Comparison of ENCODE assay signal across 29 mouse cellular contexts in the genomic region with DNA sequence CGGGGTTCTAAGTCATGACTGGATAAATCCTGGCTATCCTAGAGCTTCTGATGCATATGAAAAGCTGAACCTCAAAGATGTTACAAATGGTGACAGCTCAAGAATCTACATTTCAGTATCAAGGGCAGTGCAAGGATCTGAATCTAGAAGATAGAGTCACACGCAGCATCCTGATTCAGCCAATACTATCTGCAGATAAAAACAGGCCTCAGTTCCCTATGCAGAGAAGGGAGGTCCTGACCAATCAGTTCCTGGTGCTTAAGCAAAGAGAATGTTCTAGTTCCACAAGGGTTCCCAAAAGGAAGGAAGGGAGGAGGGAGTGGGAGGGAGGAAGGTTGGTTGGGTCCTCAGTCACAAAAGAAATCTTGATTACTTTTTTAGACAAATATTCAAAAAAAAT. TPM values are rescaled to one million over a fixed set of nuclear protein-coding genes. Genes with fewer than 3 reads are reported as not detected.
DNase-seq lines count a peak whose midpoint lies in the region; ATAC-seq and TF ChIP-seq lines count a peak whose summit lies in the region.
"Had no signal": no experiment of that assay in that cellular context is flagged by ENCODE, and none has a peak within 500 bp of the region (broad histone marks: within the 10 kb centered on the region; RNA-seq: fewer than 3 reads in every experiment).

No protein-coding gene starts in this region.

- peaks cover 21% of the 10 kb centered on the region for H3K79me2 ChIP-seq in CH12.LX (replicated peaks; ENCODE audit: control insufficient read depth, extremely low read depth, insufficient read depth, poor library complexity, severe bottlenecking)
- H3K79me2 ChIP-seq in myocyte (ENCODE audit: control insufficient read depth, insufficient read depth): peaks cover 9% of the 10 kb centered on the region

- H3K9ac ChIP-seq in heart, embryonic 11.5 days (ENCODE audit: low read depth, low read length): no peak overlapping the region
- peak overlapping the region; percentile 71; the same call in 1 of the 2 replicates for H3K9ac ChIP-seq in CH12.LX (ENCODE audit: insufficient read depth, low read depth)
- no peak overlapping the region for H3K9ac ChIP-seq in forebrain, postnatal 0 days
- H3K9ac ChIP-seq: embryonic facial prominence, embryonic 13.5 days; forebrain, embryonic 12.5 days; heart, embryonic 13.5 days; hindbrain, embryonic 14.5 days had no signal

- ATAC-seq in heart, embryonic 11.5 days (replicated peaks; ENCODE audit: insufficient number of reproducible peaks, low FRiP score, low TSS enrichment): no peak
- ATAC-seq in frontal cortex, adult (ENCODE audit: low TSS enrichment): no peak
- no peak for ATAC-seq in forebrain, postnatal 0 days
- ATAC-seq: activated CD4-positive, CD25-positive, alpha-beta regulatory T cell, adult 4 months; forebrain, embryonic 16.5 days; hindbrain, postnatal 0 days; intestine, postnatal 0 days had no signal

- H3K9me3 ChIP-seq in heart, embryonic 11.5 days (replicated peaks; ENCODE audit: control insufficient read depth, low read length): no peaks in the 10 kb centered on the region
- no peaks in the 10 kb centered on the region for H3K9me3 ChIP-seq in CH12.LX (replicated peaks; ENCODE audit: low read length)
- H3K9me3 ChIP-seq in forebrain, postnatal 0 days (ENCODE audit: low read length): no peaks in the 10 kb centered on the region
- H3K9me3 ChIP-seq: embryonic facial prominence, embryonic 10.5 days; embryonic facial prominence, embryonic 13.5 days; forebrain, embryonic 12.5 days; heart, embryonic 13.5 days had no signal

- no peak for TF ChIP-seq EP300 in CH12.LX (IDR thresholded peaks at IDR 0.05; ENCODE audit: low read length)

- 75% methylated on average over 2 of the region's 2 CpGs for WGBS in heart, embryonic 11.5 days (ENCODE audit: insufficient replicate concordance)
- WGBS in forebrain, postnatal 0 days: 92% methylated on average over 2 of the region's 2 CpGs

- no peak overlapping the region for H3K4me3 ChIP-seq in heart, embryonic 11.5 days (ENCODE audit: low read depth, low read length)
- H3K4me3 ChIP-seq in CH12.LX (replicated peaks in 1 of 3; ENCODE audit: low read depth in 2 of 3, low read length in 2 of 3, poor library complexity in 1 of 3) (peak overlapping the region in 1 of 3 experiments; percentile 52), myocyte (no peak overlapping the region)
- no peak overlapping the region for H3K4me3 ChIP-seq in forebrain, postnatal 0 days (ENCODE audit: low read depth, low read length)
- H3K4me3 ChIP-seq: embryonic facial prominence, embryonic 10.5 days; embryonic facial prominence, embryonic 13.5 days; erythroblast, embryonic 14.5 days; forebrain, embryonic 12.5 days; heart, embryonic 13.5 days had no signal

- no peak overlapping the region for H3K4me2 ChIP-seq in heart, embryonic 11.5 days
- H3K4me2 ChIP-seq in CH12.LX (ENCODE audit: insufficient read depth, low read depth, poor library complexity, severe bottlenecking) (peak overlapping the region; percentile 92), myocyte (ENCODE audit: low read depth) (peak overlapping the region; percentile 58)
- H3K4me2 ChIP-seq in forebrain, postnatal 0 days (ENCODE audit: low read depth): no peak overlapping the region
- H3K4me2 ChIP-seq: embryonic facial prominence, embryonic 13.5 days; forebrain, embryonic 12.5 days; heart, embryonic 13.5 days; hindbrain, embryonic 14.5 days had no signal

- H3K36me3 ChIP-seq in heart, embryonic 11.5 days (ENCODE audit: control insufficient read depth, insufficient read depth, low read length): no peaks in the 10 kb centered on the region
- H3K36me3 ChIP-seq in CH12.LX (replicated peaks in 1 of 2; ENCODE audit: control insufficient read depth in 1 of 2, insufficient read depth in 1 of 2, low read length in 1 of 2) (no peaks in the 10 kb centered on the region), myocyte (ENCODE audit: control insufficient read depth, insufficient read depth) (no peaks in the 10 kb centered on the region)
- no peaks in the 10 kb centered on the region for H3K36me3 ChIP-seq in forebrain, postnatal 0 days (ENCODE audit: insufficient read depth)
- H3K36me3 ChIP-seq: embryonic facial prominence, embryonic 10.5 days; embryonic facial prominence, embryonic 13.5 days; forebrain, embryonic 12.5 days; heart, embryonic 13.5 days had no signal

- H3K27me3 ChIP-seq in heart, embryonic 11.5 days (ENCODE audit: control insufficient read depth, insufficient read depth, low read length): no peaks in the 10 kb centered on the region
- H3K27me3 ChIP-seq in CH12.LX (replicated peaks) (no peaks in the 10 kb centered on the region), myocyte (ENCODE audit: control insufficient read depth, insufficient read depth, insufficient read length) (no peaks in the 10 kb centered on the region)
- no peaks in the 10 kb centered on the region for H3K27me3 ChIP-seq in forebrain, postnatal 0 days (ENCODE audit: insufficient read depth, low read length)
- H3K27me3 ChIP-seq: embryonic facial prominence, embryonic 13.5 days; forebrain, embryonic 12.5 days; heart, embryonic 13.5 days had no signal

- peaks cover 6% of the 10 kb centered on the region; the same call in 1 of the 2 replicates for H3K4me1 ChIP-seq in heart, embryonic 11.5 days (ENCODE audit: control insufficient read depth, insufficient read depth, low read length)
- H3K4me1 ChIP-seq in CH12.LX (ENCODE audit: control insufficient read depth in 1 of 2, insufficient read depth in 2 of 2): peaks cover 0 to 33% of the 10 kb centered on the region in 2 experiments; a peak in 2 of 4 replicates
- H3K4me1 ChIP-seq in forebrain, postnatal 0 days (ENCODE audit: insufficient read depth): 0 out of 2 replicates have a peak, but pooled peaks cover 5% of the 10 kb centered on the region
- H3K4me1 ChIP-seq: embryonic facial prominence, embryonic 13.5 days had no signal

- dilution Hi-C loops in CH12.LX (cut with MboI; ENCODE audit: extremely low pct_ligation_motif_present, extremely low pct_unique_long_range_greater_than_20kb, low sequenced_read_pairs): no loop called here

- no peak for TF ChIP-seq RAD21 in CH12.LX (IDR thresholded peaks at IDR 0.05; ENCODE audit: low read depth, low read length)

- no peak for TF ChIP-seq CTCF in CH12.LX (conservative IDR thresholded peaks at IDR 0.05 in 1 of 2, IDR thresholded peaks at IDR 0.05 in 1 of 2; ENCODE audit: low read depth in 2 of 2, low read length in 2 of 2)
- TF ChIP-seq CTCF in forebrain, postnatal 0 days (IDR thresholded peaks at IDR 0.05; ENCODE audit: low read depth): no peak

- no peak for TF ChIP-seq POLR2A in CH12.LX (IDR thresholded peaks at IDR 0.05; ENCODE audit: low read depth, low read length)
- no peak for TF ChIP-seq POLR2A in myocyte (IDR thresholded peaks at IDR 0.05; ENCODE audit: insufficient read length, low read depth)

- H3K27ac ChIP-seq in heart, embryonic 11.5 days (ENCODE audit: low read depth, low read length): no peak overlapping the region
- H3K27ac ChIP-seq in CH12.LX (ENCODE audit: insufficient read depth, low read depth): peak overlapping the region; percentile 75
- H3K27ac ChIP-seq in forebrain, postnatal 0 days (ENCODE audit: low read depth, low read length): no peak overlapping the region
- H3K27ac ChIP-seq: embryonic facial prominence, embryonic 10.5 days; embryonic facial prominence, embryonic 13.5 days; forebrain, embryonic 12.5 days; heart, embryonic 13.5 days; hindbrain, embryonic 14.5 days; hindbrain, postnatal 0 days had no signal

- DNase-seq in heart, adult 11 months: peak; percentile 83
- DNase-seq in A20 (ENCODE audit: low read depth, low spot score) (peak; percentile 43), CH12.LX (ENCODE audit: extremely low read depth) (no peak)
- no peak for DNase-seq in forebrain, postnatal 0 days
- DNase-seq: adrenal gland, adult 8-10 months; adrenal gland, postnatal 25 days; B cell, adult 2 months; cerebellum, adult 11-12 months; cerebellum, adult 8-10 months; cerebellum, postnatal 10 days; cerebellum, postnatal 36 days; embryo, embryonic 11 days; gastrocnemius, postnatal 14 days; heart, postnatal 14 days; heart, postnatal 4 days; kidney, adult 2 months had no signal

- H3ac ChIP-seq in myocyte (ENCODE audit: control insufficient read depth, insufficient read length): no peak overlapping the region

- in situ Hi-C loops in CH12.LX (cut with MboI; ENCODE audit: low pct_ligation_motif_present, low pct_unique_long_range_greater_than_20kb, low sequenced_read_pairs): loop anchor here (10.0 kb wide), 2 partner anchors 182 to 268 kb away; no protein-coding TSS in a partner anchor

TF ChIP-seq in CH12.LX, 34 proteins besides CTCF, POLR2A, EP300 and RAD21 (continues in another document):
- TF ChIP-seq TCF12 (IDR thresholded peaks at IDR 0.05; ENCODE audit: low read depth, low read length) (no peak), TBP (conservative IDR thresholded peaks at IDR 0.05; ENCODE audit: low read depth, low read length) (no peak), BHLHE40 (IDR thresholded peaks at IDR 0.05; ENCODE audit: low read depth, low read length) (no peak), KAT2A (IDR thresholded peaks at IDR 0.05; ENCODE audit: insufficient replicate concordance, low read length) (no peak), USF2 (conservative IDR thresholded peaks at IDR 0.05; ENCODE audit: low read depth, low read length) (no peak), IRF4 (IDR thresholded peaks at IDR 0.05; ENCODE audit: low read depth, low read length) (no peak), ZNF384 (IDR thresholded peaks at IDR 0.05; ENCODE audit: low read depth, low read length) (no peak), MAX (IDR thresholded peaks at IDR 0.05; ENCODE audit: low read length) (no peak)

TF ChIP-seq in myocyte, 11 proteins besides CTCF, POLR2A, EP300 and RAD21 (continues in another document):
- no peak for TF ChIP-seq TCF3 (IDR thresholded peaks at IDR 0.05; ENCODE audit: insufficient read length, low read depth)
- TF ChIP-seq USF1 (IDR thresholded peaks at IDR 0.05; ENCODE audit: low read depth): no peak
- TF ChIP-seq CEBPB (IDR thresholded peaks at IDR 0.05; ENCODE audit: insufficient read depth, poor library complexity, severe bottlenecking): no peak
- no peak for TF ChIP-seq TCF12 (IDR thresholded peaks at IDR 0.05; ENCODE audit: insufficient read depth, poor library complexity, severe bottlenecking)
- no peak for TF ChIP-seq REST (IDR thresholded peaks at IDR 0.05; ENCODE audit: insufficient read depth, insufficient read length)
- TF ChIP-seq SRF (IDR thresholded peaks at IDR 0.05; ENCODE audit: control insufficient read depth, insufficient read length, low read depth): no peak
- TF ChIP-seq POLR2AphosphoS2 (IDR thresholded peaks at IDR 0.05; ENCODE audit: insufficient read length, low read depth): no peak
- TF ChIP-seq MAX (IDR thresholded peaks at IDR 0.05; ENCODE audit: low read depth): no peak

RNA-seq across cellular contexts. Expression of a gene that starts 5.0 kb away (rescaled TPM):
- polyA plus RNA-seq in heart, embryonic 11.5 days (2014; fragmentation: Nextera tagmentation; extraction: Ambion mirVana): 9.8 TPM in 2 replicates
- total RNA-seq in CH12.LX (2012; rRNA removed) (10.6 and 15.8 TPM in 2 replicates), CH12.LX (2014; rRNA removed) (18.2 and 19.2 TPM in 2 replicates)
- polyA plus RNA-seq in CH12.LX (2012; ENCODE audit: insufficient read length, low read depth) (9.3 and 11.1 TPM in 2 replicates), myocyte (2012; fragmentation: generic; extraction: Trizol) (4.9 TPM)
- total RNA-seq in forebrain, postnatal 0 days (2014; rRNA removed): 77.0 and 86.0 TPM in 2 replicates
- polyA plus RNA-seq in forebrain, postnatal 0 days (2015; fragmentation: Nextera tagmentation; extraction: Ambion mirVana): 20.2 and 30.7 TPM in 2 replicates

Comparison
In these comparisons a context has a peak if more than half of its experiments do, and no peak if none do; other contexts are left out.
1. DNase-seq: peak in heart, adult 11 months (single experiment) and A20 (single experiment); none in CH12.LX (single experiment) and forebrain, postnatal 0 days (single experiment).
2. H3K4me2 ChIP-seq: peak in CH12.LX (single experiment) and myocyte (single experiment); none in heart, embryonic 11.5 days (single experiment) and forebrain, postnatal 0 days (single experiment).